Mouse (Mus musculus) stomach, embryonic 16.5 days (tissue): ENCODE measurements around the gene Maml3. TPM values are rescaled to one million over a fixed set of nuclear protein-coding genes. Genes with fewer than 3 reads are reported as not detected.
A peak's percentile ranks its signal among the peaks of the same experiment; 100 is the strongest.

Source experiments
- ATAC-seq: fragments of 200-750 bp; cut with Nextera tagmentation; 2 replicates; pipeline ENCODE4 v1.8.0; 2017; ENCODE audit warnings: moderate number of reproducible peaks, moderate TSS enrichment; ENCODE audit not compliant: insufficient read depth, low FRiP score
- H3K27ac ChIP-seq: fragments of 300-500 bp; sonication (generic); 2 replicates; pipeline ENCODE4 v1.5.1; 2014; ENCODE audit warnings: low read length
- H3K27me3 ChIP-seq: fragments of 300-500 bp; sonication (generic); 2 replicates; pipeline ENCODE4 v1.6.1; 2014; ENCODE audit warnings: low read length, control low read depth, mixed read lengths; ENCODE audit not compliant: control insufficient read depth, insufficient read depth
- H3K36me3 ChIP-seq: fragments of 300-500 bp; sonication (generic); 2 replicates; pipeline ENCODE4 v1.6.1; 2014; ENCODE audit warnings: low read length; ENCODE audit not compliant: control insufficient read depth, insufficient read depth
- H3K4me1 ChIP-seq: fragments of 300-500 bp; sonication (generic); 2 replicates; pipeline ENCODE4 v1.6.1; 2014; ENCODE audit warnings: low read length, control low read depth, mixed read lengths; ENCODE audit not compliant: control insufficient read depth, insufficient read depth
- H3K4me2 ChIP-seq: fragments of 300-500 bp; sonication (generic); 2 replicates; pipeline ENCODE4 v1.6.1; 2014; ENCODE audit warnings: low read depth, low read length, mixed read lengths
- H3K4me3 ChIP-seq: fragments of 300-500 bp; sonication (generic); replicated peaks from 2 replicates; pipeline ENCODE4 v1.5.1; 2014; ENCODE audit warnings: mild to moderate bottlenecking, low read length
- H3K9ac ChIP-seq: fragments of 300-500 bp; sonication (generic); 2 replicates; pipeline ENCODE4 v1.6.1; 2014; ENCODE audit warnings: low read length
- H3K9me3 ChIP-seq: fragments of 300-500 bp; sonication (generic); replicated peaks from 2 replicates; pipeline ENCODE4 v1.6.1; 2016; ENCODE audit warnings: low read length, control low read depth; ENCODE audit not compliant: control insufficient read depth
- WGBS: fragments of 180-500 bp; shearing (Covaris S2); extraction: QIAGEN DNeasy Blood & Tissue Kit; methylation state at CpG from one replicate; pipeline ENCODE4 v1.1.7; 2014; 5-methylcytosine and 5-hydroxymethylcytosine counted together
- polyA plus RNA-seq: library from polyadenylated mRNA; unstranded; fragments of >200 nt; fragmentation: Nextera tagmentation; extraction: Ambion mirVana; gene quantifications from 2 replicates; pipeline ENCODE4 v1.2.1, GENCODE M21; 2015

Gene Maml3
- polyA plus RNA-seq, 1 experiment from 2014 or later, result 5.0 TPM

DNA sequence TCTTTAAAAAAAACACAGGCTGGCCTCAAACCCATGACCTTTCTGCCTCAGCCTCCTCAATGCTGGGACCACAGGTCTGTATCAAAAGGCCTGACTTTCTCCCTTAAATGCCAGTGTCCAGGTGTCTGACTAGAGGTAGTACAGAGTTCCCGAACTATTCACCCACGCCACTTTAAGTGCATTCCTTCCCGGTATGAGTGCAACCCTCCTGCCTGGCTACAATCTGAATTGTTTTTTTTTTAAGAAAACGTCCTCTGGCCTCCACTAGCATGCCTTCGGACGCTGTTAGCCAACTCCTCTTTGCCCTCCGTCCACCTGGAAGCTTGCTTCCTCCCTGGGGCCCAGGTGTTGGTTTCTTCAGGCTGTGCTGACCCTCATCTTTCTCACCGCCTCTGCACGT lies 260.6 kb downstream of the Maml3 start:
- WGBS, result 65% methylated on average over 9 of the region's 9 CpGs
- no peaks in the 10 kb centered on the region for H3K27me3 ChIP-seq
- H3K4me1 ChIP-seq, result peaks cover 9% of the 10 kb centered on the region
- H3K9ac ChIP-seq, result no peak overlapping the region
- no peaks in the 10 kb centered on the region for H3K9me3 ChIP-seq
- no peak overlapping the region for H3K4me3 ChIP-seq
- no peak for ATAC-seq
- no peak overlapping the region for H3K4me2 ChIP-seq
- H3K36me3 ChIP-seq, result no peaks in the 10 kb centered on the region
- H3K27ac ChIP-seq, result no peak overlapping the region

DNA sequence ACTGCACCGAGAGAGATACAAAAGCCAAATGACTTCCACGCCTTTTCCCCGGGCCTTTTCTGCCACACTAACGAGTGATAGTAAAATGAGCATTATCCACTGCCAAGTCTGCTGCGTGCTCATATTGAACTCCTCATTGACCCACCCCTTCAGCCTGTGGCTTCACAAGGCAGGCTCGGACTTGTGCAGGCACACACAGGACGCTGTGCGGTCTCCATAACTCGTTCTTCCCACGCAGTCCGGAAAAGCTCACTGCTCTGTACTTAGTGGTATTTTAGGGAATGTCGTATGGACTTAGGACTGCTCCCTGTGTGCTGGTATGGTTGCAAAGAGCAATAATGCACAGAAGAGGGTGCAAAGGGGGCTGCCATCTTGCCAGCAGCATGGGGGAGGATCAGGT lies 262.7 kb downstream of the Maml3 start:
- H3K27ac ChIP-seq, result peak overlapping the region; percentile 46
- no peak overlapping the region for H3K4me3 ChIP-seq
- no peaks in the 10 kb centered on the region for H3K36me3 ChIP-seq
- ATAC-seq, result 0 out of 2 replicates have a peak, but pooled peaks have one; percentile 41
- 79% methylated on average over 12 of the region's 12 CpGs for WGBS
- H3K9ac ChIP-seq, result no peak overlapping the region
- no peaks in the 10 kb centered on the region for H3K27me3 ChIP-seq
- no peak overlapping the region for H3K4me2 ChIP-seq
- no peaks in the 10 kb centered on the region for H3K9me3 ChIP-seq
- peaks cover 7% of the 10 kb centered on the region; the same call in 1 of the 2 replicates for H3K4me1 ChIP-seq

DNA sequence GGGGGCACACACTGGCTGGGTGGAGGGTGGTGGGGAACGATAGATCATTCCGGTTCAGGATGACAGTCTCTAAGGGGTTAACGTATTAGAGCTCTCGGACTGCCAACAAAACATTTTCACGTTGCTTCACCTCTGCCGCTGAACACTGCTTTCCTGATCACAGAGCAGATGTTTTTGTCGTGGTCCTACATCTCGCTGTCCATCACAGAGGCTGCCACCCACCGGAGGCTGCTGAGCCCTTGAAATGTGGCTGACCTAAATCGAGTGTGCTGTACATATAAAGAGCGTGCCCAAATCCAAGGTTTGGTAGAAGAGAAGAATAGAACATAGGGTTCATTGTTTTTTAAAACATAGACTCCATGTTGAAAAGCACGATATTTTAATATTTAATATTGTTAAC lies 263.3 kb downstream of the Maml3 start:
- WGBS, result 62% methylated on average over 12 of the region's 12 CpGs
- no peak for ATAC-seq
- H3K4me3 ChIP-seq, result no peak overlapping the region

DNA sequence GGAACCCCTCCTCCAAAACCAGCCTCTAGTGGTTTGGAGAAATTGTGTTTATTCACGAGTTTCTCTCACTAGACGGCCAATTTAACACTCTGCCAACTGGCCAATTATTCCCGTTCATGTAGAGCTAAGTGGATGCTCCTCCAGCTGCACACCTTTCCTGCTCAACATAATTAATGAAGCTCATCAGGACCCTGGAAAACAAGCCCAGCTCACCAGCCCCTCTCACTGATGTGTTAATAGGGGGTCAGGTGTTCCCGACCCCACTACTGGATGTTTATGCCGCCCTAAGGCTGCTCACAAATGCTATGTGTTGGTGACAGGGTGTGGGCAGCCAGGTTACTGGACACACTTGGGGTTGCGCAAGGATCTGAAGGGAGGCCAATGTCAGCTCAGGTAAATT lies 263.7 kb downstream of the Maml3 start:
- no peak overlapping the region for H3K4me3 ChIP-seq
- WGBS, result 72% methylated on average over 6 of the region's 6 CpGs
- H3K36me3 ChIP-seq, result no peaks in the 10 kb centered on the region
- H3K9me3 ChIP-seq, result no peaks in the 10 kb centered on the region
- H3K27me3 ChIP-seq, result no peaks in the 10 kb centered on the region
- no peak for ATAC-seq
- H3K4me2 ChIP-seq, result no peak overlapping the region
- H3K4me1 ChIP-seq, result peaks cover 7% of the 10 kb centered on the region; the same call in 1 of the 2 replicates
- H3K27ac ChIP-seq, result no peak overlapping the region
- H3K9ac ChIP-seq, result no peak overlapping the region

More for the DNA sequence above, 263.3 kb downstream of the Maml3 start:
- H3K4me1 ChIP-seq, result peaks cover 7% of the 10 kb centered on the region; the same call in 1 of the 2 replicates
- H3K27me3 ChIP-seq, result no peaks in the 10 kb centered on the region
- no peak overlapping the region for H3K9ac ChIP-seq
- H3K27ac ChIP-seq, result peak overlapping the region; percentile 46; the same call in 1 of the 2 replicates
- no peaks in the 10 kb centered on the region for H3K36me3 ChIP-seq
- no peak overlapping the region for H3K4me2 ChIP-seq
- no peaks in the 10 kb centered on the region for H3K9me3 ChIP-seq

DNA sequence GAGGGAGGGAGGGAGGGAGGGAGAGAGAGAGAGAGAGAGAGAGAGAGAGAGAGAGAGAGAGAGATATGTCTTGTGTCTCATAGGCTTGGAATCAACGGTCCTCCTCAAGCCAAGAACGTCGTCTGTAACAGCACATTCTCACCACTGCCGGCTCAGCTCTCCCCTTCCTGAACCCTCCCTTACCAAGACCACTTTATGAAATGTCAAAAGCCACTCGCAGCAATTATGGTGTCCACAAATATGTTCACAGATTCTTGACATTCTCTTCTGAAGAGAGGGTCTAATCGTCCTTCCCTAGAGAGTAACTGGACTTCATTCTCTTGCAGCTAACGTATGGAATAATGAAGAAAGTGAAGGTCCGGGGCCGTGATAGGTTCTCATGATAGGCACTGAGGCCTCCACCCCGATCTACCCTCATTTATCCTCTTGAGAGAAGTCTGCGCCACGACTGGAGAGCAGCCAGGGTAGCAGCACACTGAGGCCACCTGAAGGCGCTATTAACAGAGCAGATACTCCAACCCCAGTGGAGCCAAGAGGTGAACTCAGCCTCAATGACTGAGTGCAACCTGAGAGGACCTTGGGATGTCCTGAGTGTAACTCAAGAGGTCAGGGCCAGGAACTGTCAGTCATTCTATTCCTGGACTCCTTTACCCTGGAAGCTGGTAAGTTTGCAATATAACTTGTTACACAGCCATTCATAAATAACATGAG lies 264.6 kb downstream of the Maml3 start:
- H3K36me3 ChIP-seq, result no peaks in the 10 kb centered on the region
- H3K27ac ChIP-seq, result peak overlapping the region; percentile 64
- WGBS, result 85% methylated on average over 13 of the region's 13 CpGs
- ATAC-seq, result no peak
- no peaks in the 10 kb centered on the region for H3K9me3 ChIP-seq
- peaks cover 7% of the 10 kb centered on the region; the same call in 1 of the 2 replicates for H3K4me1 ChIP-seq
- no peak overlapping the region for H3K9ac ChIP-seq
- no peak overlapping the region for H3K4me2 ChIP-seq
- no peak overlapping the region for H3K4me3 ChIP-seq
- no peaks in the 10 kb centered on the region for H3K27me3 ChIP-seq

DNA sequence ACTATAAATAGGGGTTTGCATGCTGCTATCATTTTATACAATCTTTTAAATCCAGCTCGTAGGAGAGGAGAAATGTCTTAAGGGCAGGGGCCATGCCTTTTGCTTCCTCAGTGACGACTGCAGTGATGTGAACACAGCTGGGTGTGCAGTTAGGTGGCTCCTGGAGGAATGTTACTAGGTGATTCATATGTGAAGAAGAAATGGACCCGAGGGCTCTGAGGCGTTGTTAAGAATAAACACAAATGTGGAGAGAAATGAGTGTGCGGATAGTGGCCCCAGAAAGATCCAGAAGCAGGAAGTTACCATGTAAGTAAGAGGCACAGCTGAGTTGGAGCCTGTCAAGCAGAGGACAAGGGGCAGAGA lies 265.5 kb downstream of the Maml3 start:
- peak overlapping the region; percentile 64 for H3K27ac ChIP-seq
- no peaks in the 10 kb centered on the region for H3K9me3 ChIP-seq
- H3K9ac ChIP-seq, result no peak overlapping the region
- peaks cover 7% of the 10 kb centered on the region; the same call in 1 of the 2 replicates for H3K4me1 ChIP-seq
- H3K4me3 ChIP-seq, result no peak overlapping the region
- no peaks in the 10 kb centered on the region for H3K27me3 ChIP-seq
- no peak overlapping the region for H3K4me2 ChIP-seq
- H3K36me3 ChIP-seq, result no peaks in the 10 kb centered on the region
- 46% methylated on average over 5 of the region's 5 CpGs for WGBS
- peak; percentile 51; the same call in 1 of the 2 replicates for ATAC-seq

DNA sequence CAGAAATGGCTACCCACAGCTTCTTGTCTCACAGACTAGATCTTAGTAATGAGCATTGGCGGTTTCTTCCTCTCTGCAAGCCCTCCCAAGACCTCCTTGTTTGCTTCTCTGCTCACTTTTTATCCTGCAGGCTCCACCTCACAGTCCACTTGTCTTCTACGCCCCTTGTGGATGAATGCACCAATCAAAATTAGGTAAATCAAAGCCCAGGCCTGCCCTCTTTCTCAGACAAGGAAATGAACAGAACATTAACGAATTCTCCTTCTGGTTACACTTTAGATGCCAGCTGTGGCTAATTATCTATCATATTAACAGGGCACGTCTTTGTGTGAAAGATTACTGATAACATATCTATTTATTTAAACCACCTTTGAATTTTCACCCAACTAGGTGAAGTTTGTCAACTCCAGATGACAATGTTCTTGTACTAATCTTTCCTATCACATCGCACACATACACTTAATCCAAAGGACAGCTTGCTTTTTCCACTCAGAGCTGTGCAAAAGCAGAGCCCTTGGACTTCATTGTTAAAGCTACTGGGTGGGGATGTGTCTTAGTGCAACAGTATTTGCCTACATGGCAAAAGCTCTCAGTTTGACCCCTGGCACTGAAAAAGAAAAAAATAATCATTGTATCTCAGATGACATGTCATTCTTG lies 266.1 kb downstream of the Maml3 start:
- peak overlapping the region; percentile 81 for H3K27ac ChIP-seq
- H3K36me3 ChIP-seq, result no peaks in the 10 kb centered on the region
- H3K4me3 ChIP-seq, result no peak overlapping the region
- WGBS, result 57% methylated on average over 5 of the region's 5 CpGs
- no peaks in the 10 kb centered on the region for H3K9me3 ChIP-seq
- no peaks in the 10 kb centered on the region for H3K27me3 ChIP-seq
- ATAC-seq, result peak; percentile 85
- H3K4me2 ChIP-seq, result no peak overlapping the region
- H3K4me1 ChIP-seq, result peaks cover 7% of the 10 kb centered on the region; the same call in 1 of the 2 replicates
- no peak overlapping the region for H3K9ac ChIP-seq

DNA sequence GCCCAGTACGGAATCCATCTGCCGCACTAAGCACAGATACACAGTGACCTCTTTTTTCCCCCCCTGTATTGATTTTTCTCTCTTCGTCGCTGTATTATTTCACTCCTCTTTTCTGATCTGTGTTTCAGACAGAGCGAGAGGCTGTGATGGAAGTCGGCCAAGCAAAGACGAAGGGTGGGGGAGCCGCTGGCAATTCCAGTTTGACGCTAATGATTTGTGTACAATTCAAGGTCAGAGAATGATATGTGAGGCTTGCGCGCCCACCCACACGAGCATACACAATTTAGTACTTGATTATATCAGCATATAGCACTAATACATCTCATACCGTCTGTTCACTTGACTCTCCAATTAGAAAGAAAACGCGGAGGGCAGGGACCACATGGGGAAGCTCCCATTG lies 271.9 kb downstream of the Maml3 start:
- Histone ChIP-seq H3K4me1 (peaks cover 5% of the 10 kb centered on the region; the same call in 1 of the 2 replicates), H3K4me3 (no peak overlapping the region), H3K27ac (no peak overlapping the region), H3K27me3 (no peaks in the 10 kb centered on the region), H3K9me3 (no peaks in the 10 kb centered on the region), H3K9ac (no peak overlapping the region), H3K36me3 (no peaks in the 10 kb centered on the region), H3K4me2 (peak overlapping the region; percentile 19)
- 26% methylated on average over 15 of the region's 15 CpGs for WGBS
- peak; percentile 29; the same call in 1 of the 2 replicates for ATAC-seq

DNA sequence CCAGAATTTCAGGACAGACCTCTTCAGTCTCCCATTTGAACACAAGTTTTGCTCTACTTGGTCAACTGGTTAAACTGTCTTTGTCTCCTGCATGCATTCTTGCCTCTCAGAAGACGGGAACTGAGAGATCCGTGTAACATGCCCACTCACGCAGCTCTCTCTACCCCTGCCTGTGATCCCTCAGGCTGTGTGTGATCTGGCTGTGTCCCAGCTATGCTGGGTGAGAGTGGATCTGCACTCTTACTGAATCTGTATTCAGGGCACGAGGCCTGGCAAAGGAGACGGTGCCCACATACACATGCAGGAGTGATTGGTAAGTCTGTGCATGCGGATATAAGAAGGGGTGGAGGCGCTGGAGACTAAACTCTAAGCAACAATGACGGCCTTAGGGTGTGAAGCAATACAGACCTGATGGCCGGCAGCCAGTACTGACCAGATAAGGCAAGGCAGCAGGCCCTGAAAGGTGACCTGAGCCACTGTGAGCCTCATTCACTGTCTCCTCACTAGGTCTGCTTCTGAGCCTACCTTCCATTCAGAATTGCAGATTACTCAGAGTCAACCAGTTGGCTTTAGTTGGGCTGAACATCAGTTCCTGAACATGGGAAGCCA lies 274.0 kb downstream of the Maml3 start:
- Histone ChIP-seq H3K4me2 (no peak overlapping the region), H3K9me3 (no peaks in the 10 kb centered on the region), H3K36me3 (no peaks in the 10 kb centered on the region), H3K27ac (peak overlapping the region; percentile 36), H3K4me1 (peaks cover 7% of the 10 kb centered on the region; the same call in 1 of the 2 replicates), H3K9ac (no peak overlapping the region), H3K27me3 (no peaks in the 10 kb centered on the region), H3K4me3 (no peak overlapping the region)
- no peak for ATAC-seq
- 79% methylated on average over 9 of the region's 9 CpGs for WGBS
